In the genomic region with DNA sequence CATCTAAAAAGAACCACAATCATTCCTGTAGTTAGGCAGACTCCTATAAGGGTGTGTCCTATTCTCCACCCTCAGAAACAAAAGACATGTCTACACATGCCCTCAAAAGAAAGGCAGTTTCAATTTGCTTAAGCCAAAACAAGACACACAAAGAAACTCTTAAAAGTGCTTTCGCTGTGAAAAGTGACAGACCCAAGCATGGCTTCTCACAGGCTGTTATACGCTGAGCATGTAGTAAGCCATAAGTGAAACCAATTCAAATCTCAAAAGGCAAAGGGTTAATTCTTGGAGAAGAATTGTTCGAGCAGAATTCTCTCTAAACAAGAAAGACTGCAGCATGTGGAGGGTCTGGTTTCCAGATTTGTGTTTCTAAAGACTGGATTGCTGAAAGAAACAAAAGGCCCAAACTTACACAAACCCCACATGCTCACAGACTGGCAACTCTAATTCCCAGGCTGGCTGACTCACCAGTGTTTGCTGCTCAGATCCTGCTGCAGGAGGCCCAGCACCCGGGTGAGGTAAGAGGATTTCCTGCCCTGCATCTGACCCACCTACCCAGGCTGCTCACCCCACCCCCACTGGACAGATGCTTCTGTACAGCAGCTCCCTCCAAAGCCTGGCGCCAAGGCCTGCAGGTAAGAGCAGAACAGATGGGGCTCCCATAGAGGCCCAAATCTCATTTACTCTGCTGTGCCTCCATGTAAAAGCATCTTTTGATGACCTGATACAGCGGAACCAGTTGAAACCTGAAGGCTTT, we compare ENCODE assay signal across 8 mouse cellular contexts. TPM values are rescaled to one million over a fixed set of nuclear protein-coding genes. Genes with fewer than 3 reads are reported as not detected.
DNase-seq lines count a peak whose midpoint lies in the region; ATAC-seq and TF ChIP-seq lines count a peak whose summit lies in the region.

No protein-coding gene starts in this region.

- DNase-seq in MN1 (ENCODE audit: low spot score), result peak; percentile 77
- DNase-seq in c-Kit-positive CD71-negative TER-119-negative erythroid progenitor cells, embryonic 14.5 days (ENCODE audit: low read depth), result peak; percentile 34
- peak; percentile 67 for DNase-seq in forebrain, embryonic 14.5 days (ENCODE audit: low spot score)
- DNase-seq in heart, postnatal 25 days (ENCODE audit: low spot score), result peak; percentile 37
- peak; percentile 31 to 44 for DNase-seq in layer of hippocampus, adult 2 months (ENCODE audit: low spot score in 2 of 2)
- DNase-seq in lung, postnatal 36 days, result peak; percentile 74
- DNase-seq in right cerebral cortex, adult 2 months (ENCODE audit: low spot score in 2 of 2), result peak; percentile 36 to 42

- intact Hi-C loops in heart, postnatal 25 days (cut with DNase I), result no loop called here

- H3K4me1 ChIP-seq in forebrain, embryonic 14.5 days (ENCODE audit: control insufficient read depth, insufficient read depth, low read length), result peaks cover 9% of the 10 kb centered on the region

- 22% methylated on average over 6 of the region's 6 CpGs for WGBS in forebrain, embryonic 14.5 days

- H3K9me3 ChIP-seq in forebrain, embryonic 14.5 days (replicated peaks; ENCODE audit: control insufficient read depth, low read length), result no peaks in the 10 kb centered on the region

- no peak overlapping the region for H3K4me3 ChIP-seq in forebrain, embryonic 14.5 days (ENCODE audit: low read depth, low read length)
- H3K4me3 ChIP-seq in layer of hippocampus, adult 2 months, result no peak overlapping the region

- no peaks in the 10 kb centered on the region for H3K27me3 ChIP-seq in forebrain, embryonic 14.5 days (replicated peaks; ENCODE audit: control insufficient read depth, insufficient read depth, low read length)

- peaks cover 21% of the 10 kb centered on the region for H3K36me3 ChIP-seq in forebrain, embryonic 14.5 days (ENCODE audit: control insufficient read depth, insufficient read depth, low read length)

- peak overlapping the region; percentile 70 for H3K27ac ChIP-seq in forebrain, embryonic 14.5 days (ENCODE audit: low read depth, low read length)
- peak overlapping the region; percentile 69; the same call in 1 of the 2 replicates for H3K27ac ChIP-seq in layer of hippocampus, adult 2 months

- ATAC-seq in forebrain, embryonic 14.5 days, result peak; percentile 86
- ATAC-seq in erythroblast, adult 5-6 weeks (replicated peaks; ENCODE audit: low FRiP score, poor library complexity, severe bottlenecking), result no peak

- TF ChIP-seq CTCF in layer of hippocampus, adult 2 months (conservative IDR thresholded peaks at IDR 0.05), result no peak

- H3K4me2 ChIP-seq in forebrain, embryonic 14.5 days (ENCODE audit: low read length), result no peak overlapping the region; the same call in 1 of the 2 replicates

- peak overlapping the region; percentile 46 for H3K9ac ChIP-seq in forebrain, embryonic 14.5 days (ENCODE audit: low read length)

RNA-seq across cellular contexts. Expression of gene Lyrm1, which starts 34.1 kb away (rescaled TPM):
- polyA plus RNA-seq in forebrain, embryonic 14.5 days (2014; fragmentation: Nextera tagmentation; extraction: Ambion mirVana), result 17.2 and 18.5 TPM in 2 replicates
- total RNA-seq in heart, postnatal 25 days (2021), result 1 to 10 TPM; 7.8 to 8.1 TPM
- total RNA-seq in layer of hippocampus, adult 2 months (2021), result 10 to 100 TPM in 1 of 2 experiments, 1 to 10 TPM in 1; 9.8 to 10.8 TPM
- not detected in 2 replicates for total RNA-seq in erythroblast, adult 5-6 weeks (2015; ENCODE audit: low replicate concordance)
- 5.5 and 5.7 TPM in 2 replicates for total RNA-seq in erythroblast, adult 5-6 weeks (2017; ENCODE audit: low replicate concordance)

RNA-seq across cellular contexts. Expression of gene Dcun1d3, which starts 34.6 kb away (rescaled TPM):
- polyA plus RNA-seq in forebrain, embryonic 14.5 days (2014; fragmentation: Nextera tagmentation; extraction: Ambion mirVana), result 9.2 and 10.3 TPM in 2 replicates
- 10 to 100 TPM; 10.9 to 15.1 TPM for total RNA-seq in heart, postnatal 25 days (2021)
- total RNA-seq in layer of hippocampus, adult 2 months (2021), result 10 to 100 TPM; 22.3 TPM
- total RNA-seq in erythroblast, adult 5-6 weeks (2015; ENCODE audit: low replicate concordance), result 0.84 and 1.7 TPM in 2 replicates
- 1.7 and 2.3 TPM in 2 replicates for total RNA-seq in erythroblast, adult 5-6 weeks (2017; ENCODE audit: low replicate concordance)
